Mouse (Mus musculus): Measurements from ENCODE around the gene Fam53b.

Fam53b gene

GRCm38 (mm10) chr7:132787496-132788190 is 26.0 kb downstream of the Fam53b start:
- no peak for DNase-seq (ENCODE audit: inconsistent ontology term)

GRCm38 (mm10) chr7:132787022-132787421 is 26.7 kb downstream of the Fam53b start:
- no peak for DNase-seq (ENCODE audit: inconsistent ontology term)

- no peak for DNase-seq (ENCODE audit: inconsistent ontology term)
Observed at GRCm38 (mm10) chr7:132786522-132786921, 27.2 kb downstream of the Fam53b start.

- no peak for DNase-seq (ENCODE audit: inconsistent ontology term)
Observed at GRCm38 (mm10) chr7:132786011-132786410, 27.7 kb downstream of the Fam53b start.

GRCm38 (mm10) chr7:132784101-132784500 is 29.6 kb downstream of the Fam53b start:
- no peak for DNase-seq (ENCODE audit: inconsistent ontology term)

- DNase-seq (ENCODE audit: inconsistent ontology term), result no peak
Observed at GRCm38 (mm10) chr7:132781850-132782249, 31.8 kb downstream of the Fam53b start.

GRCm38 (mm10) chr7:132781130-132781814 is 32.4 kb downstream of the Fam53b start:
- peak; percentile 28 for DNase-seq (ENCODE audit: inconsistent ontology term)

GRCm38 (mm10) chr7:132780611-132781010 is 33.1 kb downstream of the Fam53b start:
- DNase-seq (ENCODE audit: inconsistent ontology term), result peak; percentile 62

- no peak for DNase-seq (ENCODE audit: inconsistent ontology term)
Observed at GRCm38 (mm10) chr7:132778630-132779029, 35.1 kb downstream of the Fam53b start.

- no peak for DNase-seq (ENCODE audit: inconsistent ontology term)
Observed at GRCm38 (mm10) chr7:132777728-132778453, 35.8 kb downstream of the Fam53b start.

GRCm38 (mm10) chr7:132777117-132777516 is 36.6 kb downstream of the Fam53b start:
- DNase-seq (ENCODE audit: inconsistent ontology term), result no peak

GRCm38 (mm10) chr7:132776338-132777111 is 37.2 kb downstream of the Fam53b start:
- no peak for DNase-seq (ENCODE audit: inconsistent ontology term)

- DNase-seq (ENCODE audit: inconsistent ontology term), result no peak
Observed at GRCm38 (mm10) chr7:132775922-132776321, 37.8 kb downstream of the Fam53b start.

GRCm38 (mm10) chr7:132775333-132775732 is 38.4 kb downstream of the Fam53b start:
- no peak for DNase-seq (ENCODE audit: inconsistent ontology term)

GRCm38 (mm10) chr7:132773011-132773705 is 40.5 kb downstream of the Fam53b start:
- no peak for DNase-seq (ENCODE audit: inconsistent ontology term)

- no peak for DNase-seq (ENCODE audit: inconsistent ontology term)
Observed at GRCm38 (mm10) chr7:132772440-132772839, 41.2 kb downstream of the Fam53b start.

GRCm38 (mm10) chr7:132768498-132769344 is 45.0 kb downstream of the Fam53b start:
- no peak for DNase-seq (ENCODE audit: inconsistent ontology term)

- DNase-seq (ENCODE audit: inconsistent ontology term), result no peak
Observed at GRCm38 (mm10) chr7:132767999-132768370, 45.7 kb downstream of the Fam53b start.

GRCm38 (mm10) chr7:132767233-132767998 is 46.3 kb downstream of the Fam53b start:
- no peak for DNase-seq (ENCODE audit: inconsistent ontology term)
